Mouse (Mus musculus) urinary bladder, postnatal 14 days (tissue): ENCODE results near the gene Paf1.

ENCODE experiments used
- DNase-seq: peaks from one replicate; pipeline ENCODE4 v3.0.0; 2021; ENCODE audit warnings: low spot score

Gene Paf1

GRCm38 (mm10) chr7:28436271-28436904 lies 43.6 kb downstream of the Paf1 start:
- peak; percentile 100 for DNase-seq

- peak; percentile 86 for DNase-seq
Observed at GRCm38 (mm10) chr7:28436932-28437570, 44.3 kb downstream of the Paf1 start, which contains the start of gene Gmfg. Gene Gmfg, plus strand, starts transcription at chr7:28437447.

- DNase-seq, result no peak
Observed at GRCm38 (mm10) chr7:28437964-28438363, 45.2 kb downstream of the Paf1 start.

GRCm38 (mm10) chr7:28438771-28439170 lies 46.0 kb downstream of the Paf1 start:
- DNase-seq, result no peak

- no peak for DNase-seq
Observed at GRCm38 (mm10) chr7:28440739-28441138, 48.0 kb downstream of the Paf1 start.

GRCm38 (mm10) chr7:28441776-28442485 lies 49.2 kb downstream of the Paf1 start:
- DNase-seq, result no peak

- DNase-seq, result no peak
Observed at GRCm38 (mm10) chr7:28442688-28443087, 49.9 kb downstream of the Paf1 start.

GRCm38 (mm10) chr7:28444344-28444974 lies 51.7 kb downstream of the Paf1 start:
- no peak for DNase-seq

- peak; percentile 83 for DNase-seq
Observed at GRCm38 (mm10) chr7:28446446-28446845, 53.7 kb downstream of the Paf1 start.

- DNase-seq, result no peak
Observed at GRCm38 (mm10) chr7:28447101-28447830, 54.5 kb downstream of the Paf1 start.

- no peak for DNase-seq
Observed at GRCm38 (mm10) chr7:28447865-28448820, 55.4 kb downstream of the Paf1 start.
